7 mouse cellular contexts compared by ENCODE assay signal in genomic region chr8:95888285-95889136, GRCm38 (mm10). TPM values are rescaled to one million over a fixed set of nuclear protein-coding genes. Genes with fewer than 3 reads are reported as not detected.
DNase-seq lines count a peak whose midpoint lies in the region; ATAC-seq lines count a peak whose summit lies in the region.

Gene Got2, minus strand, starts transcription at chr8:95888547.

- peaks cover 3% of the 10 kb centered on the region; the same call in 1 of the 2 replicates for H3K4me1 ChIP-seq in embryonic facial prominence, embryonic 11.5 days (ENCODE audit: control insufficient read depth, insufficient read depth, low read length)
- H3K4me1 ChIP-seq in limb, embryonic 11.5 days (ENCODE audit: control insufficient read depth, insufficient read depth, low read length) = 0 out of 2 replicates have a peak, but pooled peaks cover 3% of the 10 kb centered on the region
- H3K4me1 ChIP-seq in midbrain, embryonic 14.5 days (ENCODE audit: control insufficient read depth, insufficient read depth, low read length) = peaks cover 12% of the 10 kb centered on the region

- peak within 1 kb of the TSS; percentile 72 for H3K4me2 ChIP-seq in embryonic facial prominence, embryonic 11.5 days (ENCODE audit: low read depth, low read length)
- H3K4me2 ChIP-seq in limb, embryonic 11.5 days (ENCODE audit: low read depth, severe bottlenecking) = peak within 1 kb of the TSS; percentile 76
- H3K4me2 ChIP-seq in midbrain, embryonic 14.5 days (ENCODE audit: low read length) = peak within 1 kb of the TSS; percentile 73

- DNase-seq in adrenal gland, postnatal 14 days = peak; percentile 95
- DNase-seq in embryonic facial prominence, embryonic 11.5 days (ENCODE audit: low spot score) = peak; percentile 94
- peak; percentile 98 for DNase-seq in heart, adult 11 months
- peak; percentile 94 for DNase-seq in kidney, adult 18-20 months
- DNase-seq in limb, embryonic 11.5 days (ENCODE audit: low spot score) = peak; percentile 98
- peak; percentile 96 for DNase-seq in midbrain, embryonic 14.5 days
- DNase-seq in spleen, adult 18-20 months = peak; percentile 81 to 94

- peak within 1 kb of the TSS; percentile 78 for H3K4me3 ChIP-seq in embryonic facial prominence, embryonic 11.5 days (ENCODE audit: low read depth, low read length)
- H3K4me3 ChIP-seq in limb, embryonic 11.5 days (ENCODE audit: low read depth, low read length) = peak within 1 kb of the TSS; percentile 85
- peak within 1 kb of the TSS; percentile 97 for H3K4me3 ChIP-seq in midbrain, embryonic 14.5 days (replicated peaks; ENCODE audit: low read depth, low read length)

- peak within 1 kb of the TSS; percentile 78 for H3K9ac ChIP-seq in embryonic facial prominence, embryonic 11.5 days (replicated peaks; ENCODE audit: low read length)
- peak within 1 kb of the TSS; percentile 75 for H3K9ac ChIP-seq in limb, embryonic 11.5 days (ENCODE audit: low read length)
- H3K9ac ChIP-seq in midbrain, embryonic 14.5 days (replicated peaks; ENCODE audit: low read length) = peak within 1 kb of the TSS; percentile 75

- no peaks in the 10 kb centered on the region for H3K27me3 ChIP-seq in embryonic facial prominence, embryonic 11.5 days (ENCODE audit: control insufficient read depth, insufficient read depth, low read length)
- no peaks in the 10 kb centered on the region for H3K27me3 ChIP-seq in limb, embryonic 11.5 days (ENCODE audit: control insufficient read depth, insufficient read depth, low read length)
- H3K27me3 ChIP-seq in midbrain, embryonic 14.5 days (ENCODE audit: control insufficient read depth, insufficient read depth, low read length) = no peaks in the 10 kb centered on the region

- 8% methylated on average over 31 of the region's 31 CpGs for WGBS in embryonic facial prominence, embryonic 11.5 days
- 8% methylated on average over 31 of the region's 31 CpGs for WGBS in limb, embryonic 11.5 days
- 8% methylated on average over 31 of the region's 31 CpGs for WGBS in midbrain, embryonic 14.5 days

- peak within 1 kb of the TSS; percentile 57 for H3K27ac ChIP-seq in embryonic facial prominence, embryonic 11.5 days (replicated peaks; ENCODE audit: low read depth, low read length)
- H3K27ac ChIP-seq in limb, embryonic 11.5 days (replicated peaks; ENCODE audit: low read depth, low read length) = 0 out of 2 replicates have a peak within 1 kb of the TSS, but pooled peaks have one; percentile 10
- H3K27ac ChIP-seq in midbrain, embryonic 14.5 days (replicated peaks; ENCODE audit: low read depth, low read length) = peak within 1 kb of the TSS; percentile 85

- no peaks in the 10 kb centered on the region for H3K9me3 ChIP-seq in embryonic facial prominence, embryonic 11.5 days (replicated peaks; ENCODE audit: control insufficient read depth, low read length)
- H3K9me3 ChIP-seq in limb, embryonic 11.5 days (ENCODE audit: control insufficient read depth, low read length) = no peaks in the 10 kb centered on the region
- H3K9me3 ChIP-seq in midbrain, embryonic 14.5 days (ENCODE audit: control insufficient read depth, low read length) = no peaks in the 10 kb centered on the region

- H3K36me3 ChIP-seq in embryonic facial prominence, embryonic 11.5 days (replicated peaks; ENCODE audit: control insufficient read depth, insufficient read depth, low read depth, low read length) = no peaks in the 10 kb centered on the region
- H3K36me3 ChIP-seq in limb, embryonic 11.5 days (ENCODE audit: control insufficient read depth, insufficient read depth, low read length) = no peaks in the 10 kb centered on the region
- H3K36me3 ChIP-seq in midbrain, embryonic 14.5 days (ENCODE audit: control insufficient read depth, insufficient read depth, low read length) = no peaks in the 10 kb centered on the region

- peak; percentile 85 for ATAC-seq in embryonic facial prominence, embryonic 11.5 days (replicated peaks; ENCODE audit: insufficient number of reproducible peaks, low FRiP score, low TSS enrichment, low read depth)
- ATAC-seq in limb, embryonic 11.5 days (ENCODE audit: insufficient number of reproducible peaks, low FRiP score, low TSS enrichment, low read depth) = peak; percentile 66; the same call in 1 of the 2 replicates
- ATAC-seq in midbrain, embryonic 14.5 days (ENCODE audit: low FRiP score, low TSS enrichment) = peak; percentile 89

RNA-seq across cellular contexts. Expression of gene Got2, which starts in this region (rescaled TPM):
- 99.6 and 129 TPM in 2 replicates for total RNA-seq in adrenal gland, postnatal 14 days (2021)
- 79.8 and 95.8 TPM in 2 replicates for polyA plus RNA-seq in embryonic facial prominence, embryonic 11.5 days (2014; fragmentation: Nextera tagmentation; extraction: Ambion mirVana)
- 79.5 and 100 TPM in 2 replicates for polyA plus RNA-seq in limb, embryonic 11.5 days (2014; fragmentation: Nextera tagmentation; extraction: Ambion mirVana)
- polyA plus RNA-seq in midbrain, embryonic 14.5 days (2014; fragmentation: Nextera tagmentation; extraction: Ambion mirVana) = 84.6 and 215 TPM in 2 replicates

Comparison
In these comparisons a context has a peak if more than half of its experiments do, and no peak if none do; other contexts are left out.
1. Peak in every context shown above with its lines: DNase-seq, ATAC-seq, H3K4me3 ChIP-seq and H3K27ac ChIP-seq.
2. H3K27ac ChIP-seq: peak in every context shown above with its lines; median percentile 85 in midbrain, embryonic 14.5 days; 57 in embryonic facial prominence, embryonic 11.5 days; 10 in limb, embryonic 11.5 days.